ENCODE assay signal across 8 mouse cellular contexts in genomic region chr15:12490969-12491368, GRCm38 (mm10).
DNase-seq lines count a peak whose midpoint lies in the region; ATAC-seq and TF ChIP-seq lines count a peak whose summit lies in the region.

No protein-coding gene starts in this region.

- no peak overlapping the region for H3K9ac ChIP-seq in forebrain, embryonic 14.5 days (ENCODE audit: low read length)
- no peak overlapping the region for H3K9ac ChIP-seq in midbrain, embryonic 13.5 days (replicated peaks)

- H3K9me3 ChIP-seq in forebrain, embryonic 14.5 days (replicated peaks; ENCODE audit: control insufficient read depth, low read length) = no peaks in the 10 kb centered on the region
- no peaks in the 10 kb centered on the region for H3K9me3 ChIP-seq in midbrain, embryonic 13.5 days

- H3K27ac ChIP-seq in forebrain, embryonic 14.5 days (ENCODE audit: low read depth, low read length) = no peak overlapping the region
- no peak overlapping the region for H3K27ac ChIP-seq in midbrain, embryonic 13.5 days
- no peak overlapping the region for H3K27ac ChIP-seq in thymus, adult 2 months (ENCODE audit: control insufficient read depth, insufficient read depth, low read length)

- peak; percentile 62; the same call in 1 of the 2 replicates for ATAC-seq in forebrain, embryonic 14.5 days
- ATAC-seq in midbrain, embryonic 13.5 days = no peak

- 20% methylated on average over 3 of the region's 3 CpGs for WGBS in forebrain, embryonic 14.5 days
- WGBS in midbrain, embryonic 13.5 days = 33% methylated on average over 3 of the region's 3 CpGs
- 92% methylated on average over 3 of the region's 3 CpGs for WGBS in thymus, adult 2 months

- H3K4me2 ChIP-seq in forebrain, embryonic 14.5 days (ENCODE audit: low read length) = no peak overlapping the region
- H3K4me2 ChIP-seq in midbrain, embryonic 13.5 days (replicated peaks) = 0 out of 2 replicates have a peak overlapping the region, but pooled peaks have one; percentile 22

- TF ChIP-seq POLR2A in thymus, adult 2 months (IDR thresholded peaks at IDR 0.05; ENCODE audit: control insufficient read depth, extremely low read depth, insufficient read depth, low read length, poor library complexity) = no peak

- TF ChIP-seq CTCF in thymus, adult 2 months (IDR thresholded peaks at IDR 0.05; ENCODE audit: borderline replicate concordance, control insufficient read depth, extremely low read depth, insufficient read depth, low read length, poor library complexity) = no peak

- H3K4me1 ChIP-seq in forebrain, embryonic 14.5 days (ENCODE audit: control insufficient read depth, insufficient read depth, low read length) = no peaks in the 10 kb centered on the region
- H3K4me1 ChIP-seq in midbrain, embryonic 13.5 days (replicated peaks) = peaks cover 26% of the 10 kb centered on the region
- no peaks in the 10 kb centered on the region for H3K4me1 ChIP-seq in thymus, adult 2 months (replicated peaks; ENCODE audit: control insufficient read depth, insufficient read depth, low read length)

- peak; percentile 72 for DNase-seq in retina, postnatal 1 day
- no peak for DNase-seq in retina, embryonic 14.5 days (ENCODE audit: low spot score)
- DNase-seq in forebrain, embryonic 14.5 days (ENCODE audit: low spot score) = peak; percentile 53
- peak; percentile 64 for DNase-seq in heart, postnatal 4 days
- peak; percentile 57 for DNase-seq in left cerebral cortex, adult 11 months (ENCODE audit: low spot score)
- no peak for DNase-seq in spleen, postnatal 10 days (ENCODE audit: low spot score in 2 of 2)
- no peak for DNase-seq in thymus, adult 2 months

- no peaks in the 10 kb centered on the region for H3K36me3 ChIP-seq in forebrain, embryonic 14.5 days (ENCODE audit: control insufficient read depth, insufficient read depth, low read length)
- no peaks in the 10 kb centered on the region for H3K36me3 ChIP-seq in midbrain, embryonic 13.5 days
- H3K36me3 ChIP-seq in thymus, adult 2 months (ENCODE audit: control insufficient read depth, insufficient read depth, low read length) = no peaks in the 10 kb centered on the region

- H3K4me3 ChIP-seq in forebrain, embryonic 14.5 days (ENCODE audit: low read depth, low read length) = no peak overlapping the region
- no peak overlapping the region for H3K4me3 ChIP-seq in midbrain, embryonic 13.5 days (replicated peaks)
- no peak overlapping the region for H3K4me3 ChIP-seq in thymus, adult 2 months (ENCODE audit: control insufficient read depth, insufficient read depth, low read length)

- H3K27me3 ChIP-seq in forebrain, embryonic 14.5 days (replicated peaks; ENCODE audit: control insufficient read depth, insufficient read depth, low read length) = no peaks in the 10 kb centered on the region
- no peaks in the 10 kb centered on the region for H3K27me3 ChIP-seq in midbrain, embryonic 13.5 days
- no peaks in the 10 kb centered on the region for H3K27me3 ChIP-seq in thymus, adult 2 months (ENCODE audit: control insufficient read depth, insufficient read depth, low read length)

Comparison
In these comparisons a context has a peak if more than half of its experiments do, and no peak if none do; other contexts are left out.
1. DNase-seq: peak in retina, postnatal 1 day (single experiment), forebrain, embryonic 14.5 days (single experiment), heart, postnatal 4 days (single experiment) and left cerebral cortex, adult 11 months (single experiment); none in retina, embryonic 14.5 days (single experiment), spleen, postnatal 10 days (0 of 2) and thymus, adult 2 months (single experiment).